In the genomic region with DNA sequence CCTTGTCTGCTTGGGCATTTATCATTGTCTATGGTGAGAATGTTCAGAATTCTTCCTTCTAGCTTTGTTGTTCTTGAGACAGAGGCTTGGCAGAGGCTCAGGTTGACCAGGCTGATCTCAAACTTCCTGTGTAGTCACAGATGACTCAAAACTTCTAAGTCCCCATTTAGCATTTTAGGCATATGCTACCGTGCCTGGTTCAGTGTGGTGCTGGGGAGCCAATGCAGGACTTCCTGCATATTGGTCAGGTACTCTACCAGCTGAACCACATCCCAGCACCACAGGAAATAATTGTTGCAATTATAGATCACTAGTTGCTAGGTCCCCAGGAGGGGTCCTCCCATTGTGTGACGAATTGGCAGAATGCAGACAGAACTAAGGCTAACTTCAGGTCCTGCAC, we compare ENCODE assay signal across 10 mouse cellular contexts. TPM values are rescaled to one million over a fixed set of nuclear protein-coding genes. Genes with fewer than 3 reads are reported as not detected.
A peak's percentile ranks its signal among the peaks of the same experiment; 100 is the strongest.
DNase-seq lines count a peak whose midpoint lies in the region; ATAC-seq and TF ChIP-seq lines count a peak whose summit lies in the region.
"Had no signal": no experiment of that assay in that cellular context is flagged by ENCODE, and none has a peak within 500 bp of the region (broad histone marks: within the 10 kb centered on the region; RNA-seq: fewer than 3 reads in every experiment).

No protein-coding gene starts in this region.

- 61% methylated on average over 2 of the region's 2 CpGs for WGBS in lung, embryonic 14.5 days
- 66% methylated on average over 2 of the region's 2 CpGs for WGBS in small intestine, adult 2 months

- H3K4me1 ChIP-seq in lung, embryonic 14.5 days (ENCODE audit: insufficient read depth): peaks cover 21% of the 10 kb centered on the region; the same call in 1 of the 2 replicates
- peaks cover 36% of the 10 kb centered on the region for H3K4me1 ChIP-seq in brown adipose tissue, adult 24 weeks (ENCODE audit: control insufficient read depth, insufficient read depth, insufficient read length, low read length)
- H3K4me1 ChIP-seq in small intestine, adult 2 months (ENCODE audit: control insufficient read depth, insufficient read depth, insufficient read length, low read length): peaks cover 47% of the 10 kb centered on the region

- H3K4me2 ChIP-seq in lung, embryonic 14.5 days: no peak overlapping the region

- no peak for TF ChIP-seq CTCF in gastrocnemius, adult 2 months (IDR thresholded peaks at IDR 0.05)
- no peak for TF ChIP-seq CTCF in lung, embryonic 14.5 days (IDR thresholded peaks at IDR 0.05; ENCODE audit: low read depth)
- TF ChIP-seq CTCF in small intestine, adult 2 months (IDR thresholded peaks at IDR 0.05; ENCODE audit: extremely low read depth, insufficient read length, insufficient replicate concordance, low read depth, low read length): no peak

- no peak for ATAC-seq in lung, embryonic 14.5 days (ENCODE audit: insufficient read depth)

- no peaks in the 10 kb centered on the region for H3K9me3 ChIP-seq in lung, embryonic 14.5 days (ENCODE audit: low read depth, low read length)
- H3K9me3 ChIP-seq: midbrain, embryonic 10.5 days had no signal

- intact Hi-C loops in gastrocnemius, adult 2 months (cut with DNase I): no loop called here

- no peaks in the 10 kb centered on the region for H3K27me3 ChIP-seq in lung, embryonic 14.5 days (ENCODE audit: insufficient read depth, low read length)
- no peaks in the 10 kb centered on the region for H3K27me3 ChIP-seq in small intestine, adult 2 months (ENCODE audit: control insufficient read depth, insufficient read depth, low read length)

- no peak overlapping the region; the same call in 1 of the 2 replicates for H3K4me3 ChIP-seq in gastrocnemius, adult 2 months
- no peak overlapping the region for H3K4me3 ChIP-seq in lung, embryonic 14.5 days (ENCODE audit: low read depth, low read length)
- no peak overlapping the region for H3K4me3 ChIP-seq in brown adipose tissue, adult 24 weeks (ENCODE audit: insufficient read depth, low read depth, low read length)
- no peak overlapping the region for H3K4me3 ChIP-seq in small intestine, adult 2 months (ENCODE audit: low read depth, low read length)
- H3K4me3 ChIP-seq: midbrain, embryonic 10.5 days had no signal

- no peak overlapping the region for H3K9ac ChIP-seq in lung, embryonic 14.5 days

- H3K36me3 ChIP-seq in lung, embryonic 14.5 days (ENCODE audit: insufficient read depth): peaks cover 18% of the 10 kb centered on the region; the same call in 1 of the 2 replicates
- peaks cover 16% of the 10 kb centered on the region for H3K36me3 ChIP-seq in small intestine, adult 2 months (ENCODE audit: control insufficient read depth, insufficient read depth, low read length)

- TF ChIP-seq POLR2A in small intestine, adult 2 months (IDR thresholded peaks at IDR 0.05; ENCODE audit: low read depth, low read length): no peak

- H3K27ac ChIP-seq in gastrocnemius, adult 2 months: peak overlapping the region; percentile 100
- H3K27ac ChIP-seq in lung, embryonic 14.5 days (ENCODE audit: low read depth): no peak overlapping the region
- 0 out of 2 replicates have a peak overlapping the region, but pooled peaks have one; percentile 24 for H3K27ac ChIP-seq in brown adipose tissue, adult 24 weeks (replicated peaks; ENCODE audit: low read depth, low read length)
- H3K27ac ChIP-seq in small intestine, adult 2 months (ENCODE audit: insufficient read depth, low read depth, low read length): peak overlapping the region; percentile 40; the same call in 1 of the 2 replicates
- H3K27ac ChIP-seq: midbrain, embryonic 10.5 days had no signal

- peak; percentile 38 for DNase-seq in gastrocnemius, adult 2 months
- DNase-seq in gastrocnemius, postnatal 25 days: no peak
- peak; percentile 23 for DNase-seq in lung, embryonic 14.5 days
- DNase-seq in lung, postnatal 10 days: no peak
- no peak for DNase-seq in retina, embryonic 14.5 days (ENCODE audit: low spot score)
- no peak for DNase-seq in layer of hippocampus, postnatal 10 days (ENCODE audit: low spot score in 2 of 2)
- DNase-seq: gastrocnemius, postnatal 14 days had no signal

RNA-seq across cellular contexts. Expression of a gene that starts 10.7 kb away (rescaled TPM):
- total RNA-seq in gastrocnemius, adult 2 months (2021): 100 to 1,000 TPM; 444 to 499 TPM
- 100 to 1,000 TPM; 472 to 500 TPM for total RNA-seq in gastrocnemius, postnatal 25 days (2021)
- 332 and 336 TPM in 2 replicates for polyA plus RNA-seq in lung, embryonic 14.5 days (2014; fragmentation: Nextera tagmentation; extraction: Ambion mirVana)
- 154 and 166 TPM in 2 replicates for polyA plus RNA-seq in brown adipose tissue, adult 24 weeks (2012; ENCODE audit: insufficient read depth, insufficient read length, missing spikeins)
- 159 and 390 TPM in 2 replicates for polyA plus RNA-seq in small intestine, adult 2 months (2012; rRNA removed)
- 100 to 1,000 TPM; 343 to 381 TPM for total RNA-seq in layer of hippocampus, postnatal 10 days (2021)

Comparison
In these comparisons a context has a peak if more than half of its experiments do, and no peak if none do; other contexts are left out.
1. DNase-seq: peak in gastrocnemius, adult 2 months (single experiment) and lung, embryonic 14.5 days (single experiment); none in gastrocnemius, postnatal 25 days (single experiment), lung, postnatal 10 days (single experiment), retina, embryonic 14.5 days (single experiment) and layer of hippocampus, postnatal 10 days (0 of 2).